Mouse (Mus musculus): ENCODE results near the gene Pabpc6. TPM values are rescaled to one million over a fixed set of nuclear protein-coding genes. Genes with fewer than 3 reads are reported as not detected.

The Pabpc6 gene
- polyA plus RNA-seq (2016; fragmentation: Nextera tagmentation; extraction: Ambion mirVana): not detected in 2 replicates

DNA sequence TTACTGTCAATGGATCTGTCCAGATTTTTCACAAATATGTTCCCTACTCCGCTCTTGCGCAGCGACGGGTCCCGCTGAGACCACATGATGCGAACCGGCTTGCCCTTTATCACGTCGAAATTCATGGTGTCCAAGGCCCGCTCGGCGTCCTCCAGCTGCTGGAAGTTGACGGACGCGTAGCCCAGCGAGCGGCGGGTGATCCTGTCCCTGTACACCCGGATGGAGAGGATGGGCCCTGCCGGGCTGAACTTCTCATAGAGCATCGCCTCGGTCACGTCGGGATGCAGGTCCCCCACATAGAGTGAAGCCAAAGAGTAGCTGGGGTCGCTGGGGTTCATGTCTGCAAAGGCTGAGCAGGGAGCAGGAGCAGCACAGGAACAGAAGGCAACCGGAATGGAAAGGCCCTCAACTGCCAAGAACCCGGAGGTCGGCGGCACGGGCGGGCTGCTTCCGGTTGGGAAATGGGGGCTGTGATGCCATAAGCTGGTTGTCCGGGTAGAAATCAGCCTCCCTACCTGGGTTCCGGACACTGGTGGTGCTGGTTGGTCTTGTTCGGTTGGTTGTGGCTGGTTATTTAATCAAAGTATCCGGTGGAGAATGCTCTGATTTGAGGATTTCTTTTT, at the start of gene Pabpc6:
Gene Pabpc6 (minus strand): TSS at position 435 of the 623 bp plus-strand sequence.
- Histone ChIP-seq H3K4me2 (replicated peaks) (no peak within 1 kb of the TSS), H3K9ac (no peak within 1 kb of the TSS), H3K36me3 (no peaks in the 10 kb centered on the region), H3K9me3 (peaks cover 4% of the 10 kb centered on the region; the same call in 1 of the 2 replicates), H3K27ac (no peak within 1 kb of the TSS), H3K4me1 (no peaks in the 10 kb centered on the region), H3K4me3 (no peak within 1 kb of the TSS), H3K27me3 (replicated peaks) (no peaks in the 10 kb centered on the region)
- no peak for ATAC-seq (ENCODE audit: low FRiP score, low read depth)
- WGBS: 95% methylated on average over 36 of the region's 36 CpGs

GRCm38 (mm10) chr17:9710910-9711309, 41.4 kb upstream of the Pabpc6 start:
- Histone ChIP-seq H3K27ac (no peak overlapping the region), H3K4me1 (no peaks in the 10 kb centered on the region), H3K9ac (no peak overlapping the region), H3K36me3 (no peaks in the 10 kb centered on the region), H3K4me3 (no peak overlapping the region), H3K27me3 (replicated peaks) (no peaks in the 10 kb centered on the region), H3K4me2 (replicated peaks) (no peak overlapping the region), H3K9me3 (no peaks in the 10 kb centered on the region)
- WGBS: 88% methylated on average over 6 of the region's 6 CpGs
- ATAC-seq (ENCODE audit: low FRiP score, low read depth): no peak

DNA sequence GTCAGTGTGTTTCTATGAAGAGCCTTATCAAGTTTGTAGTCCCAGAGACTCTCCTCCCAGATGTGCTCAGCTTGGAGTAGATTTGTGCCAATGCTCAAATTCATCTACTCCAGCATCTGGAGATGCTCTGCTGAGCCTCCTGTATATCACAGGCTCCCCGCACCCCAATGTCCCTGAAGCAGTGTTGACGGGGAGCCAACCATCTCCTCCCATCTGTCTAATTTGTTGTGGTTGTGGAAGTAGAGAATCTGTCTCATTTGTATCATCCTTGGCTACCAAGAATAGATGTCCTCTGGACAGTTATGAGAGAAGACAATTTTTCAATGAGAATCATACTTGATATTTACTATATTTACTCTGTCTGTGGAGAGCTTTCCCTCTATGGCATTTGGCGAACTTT, 39.4 kb upstream of the Pabpc6 start:
- H3K4me2 ChIP-seq (replicated peaks): no peak overlapping the region
- H3K4me3 ChIP-seq: no peak overlapping the region
- no peak for ATAC-seq (ENCODE audit: low FRiP score, low read depth)
- H3K4me1 ChIP-seq: no peaks in the 10 kb centered on the region
- no peaks in the 10 kb centered on the region for H3K27me3 ChIP-seq (replicated peaks)
- H3K36me3 ChIP-seq: no peaks in the 10 kb centered on the region
- no peak overlapping the region for H3K9ac ChIP-seq
- 93% methylated on average over 3 of the region's 3 CpGs for WGBS
- no peaks in the 10 kb centered on the region for H3K9me3 ChIP-seq
- H3K27ac ChIP-seq: no peak overlapping the region

DNA sequence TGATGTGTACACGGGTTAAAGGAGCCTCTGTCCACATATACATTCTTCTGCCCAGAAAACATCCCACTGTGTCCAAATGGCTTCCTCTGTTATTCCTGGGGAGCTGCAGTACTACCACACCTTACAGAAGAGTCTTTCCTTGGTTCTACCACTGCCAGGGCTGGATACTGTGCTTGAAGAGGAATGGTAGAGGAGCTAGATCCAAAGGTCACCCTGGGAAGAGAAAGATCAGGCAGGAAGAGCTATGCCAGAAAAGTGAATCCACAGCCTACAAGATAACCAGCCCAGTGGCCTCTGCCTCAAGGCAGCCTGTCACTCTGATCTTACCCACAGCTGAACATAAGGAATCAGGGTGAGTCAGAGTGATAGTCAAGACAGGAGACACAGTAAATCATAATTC, 37.8 kb upstream of the Pabpc6 start:
- Histone ChIP-seq H3K27ac (no peak overlapping the region), H3K9ac (no peak overlapping the region), H3K36me3 (no peaks in the 10 kb centered on the region), H3K9me3 (no peaks in the 10 kb centered on the region), H3K4me1 (no peaks in the 10 kb centered on the region), H3K27me3 (replicated peaks) (no peaks in the 10 kb centered on the region), H3K4me2 (replicated peaks) (no peak overlapping the region), H3K4me3 (no peak overlapping the region)
- ATAC-seq (ENCODE audit: low FRiP score, low read depth): no peak
- 96% methylated on average over 1 of the region's 1 CpGs for WGBS

DNA sequence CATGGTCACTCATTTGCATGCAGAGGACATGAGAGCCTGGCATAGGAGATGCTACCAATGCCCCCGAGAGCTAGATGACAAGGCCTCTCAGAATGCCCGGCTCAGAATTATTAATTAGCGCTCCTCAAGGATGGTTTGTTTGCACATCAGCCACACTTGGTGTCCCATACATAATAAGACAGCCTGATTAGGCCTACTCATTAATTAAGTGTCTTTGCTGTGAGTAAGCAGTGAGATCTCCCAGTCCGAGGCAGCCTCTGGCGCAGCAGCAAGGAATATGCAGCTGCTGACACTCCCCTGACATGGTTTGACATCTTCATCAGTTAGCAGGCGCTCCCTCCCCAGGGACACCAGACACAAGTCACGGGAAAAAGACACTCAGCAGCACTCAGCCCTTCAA, 28.2 kb upstream of the Pabpc6 start:
- Histone ChIP-seq H3K4me1 (no peaks in the 10 kb centered on the region), H3K27me3 (replicated peaks) (no peaks in the 10 kb centered on the region), H3K9ac (no peak overlapping the region), H3K4me3 (no peak overlapping the region), H3K27ac (no peak overlapping the region), H3K36me3 (no peaks in the 10 kb centered on the region), H3K9me3 (no peaks in the 10 kb centered on the region; the same call in 1 of the 2 replicates), H3K4me2 (replicated peaks) (no peak overlapping the region)
- ATAC-seq (ENCODE audit: low FRiP score, low read depth): no peak
- 64% methylated on average over 7 of the region's 7 CpGs for WGBS

GRCm38 (mm10) chr17:9691251-9691650, 21.7 kb upstream of the Pabpc6 start:
- Histone ChIP-seq H3K4me2 (replicated peaks) (no peak overlapping the region), H3K27ac (no peak overlapping the region), H3K9ac (no peak overlapping the region), H3K4me3 (no peak overlapping the region), H3K9me3 (no peaks in the 10 kb centered on the region), H3K4me1 (no peaks in the 10 kb centered on the region), H3K36me3 (no peaks in the 10 kb centered on the region), H3K27me3 (replicated peaks) (no peaks in the 10 kb centered on the region)
- 80% methylated on average over 4 of the region's 4 CpGs for WGBS
- no peak for ATAC-seq (ENCODE audit: low FRiP score, low read depth)

DNA sequence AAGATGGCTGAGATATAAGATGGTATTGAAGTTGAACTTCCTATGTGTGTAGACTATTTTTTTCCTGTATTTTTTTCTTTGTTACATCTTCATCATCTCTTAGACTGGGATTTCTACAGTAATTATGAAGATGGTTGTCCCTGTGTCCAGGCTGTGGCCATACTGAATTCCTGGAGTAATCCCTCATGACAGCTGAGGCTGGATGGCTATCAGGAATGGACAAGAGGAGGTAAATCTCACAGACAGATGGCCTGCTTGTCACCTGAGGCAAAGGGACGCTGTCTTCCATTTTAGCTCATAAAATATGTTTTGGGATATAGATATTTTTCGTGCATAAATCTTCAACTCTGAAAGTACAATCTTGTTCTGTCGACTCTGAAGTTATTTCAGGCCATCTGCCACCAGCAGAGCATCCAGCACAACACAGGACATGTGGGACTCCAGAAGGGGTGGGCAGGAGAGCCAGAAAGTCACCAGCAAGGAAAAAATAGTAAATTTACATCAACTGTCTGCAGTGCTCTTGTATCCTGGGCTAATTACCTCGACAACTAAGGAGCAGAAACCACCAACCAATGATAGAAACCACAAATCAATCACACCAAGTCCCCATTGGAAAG, 14.1 kb upstream of the Pabpc6 start:
- ATAC-seq (ENCODE audit: low FRiP score, low read depth): no peak
- 75% methylated on average over 4 of the region's 4 CpGs for WGBS
- H3K4me3 ChIP-seq: no peak overlapping the region
- H3K36me3 ChIP-seq: no peaks in the 10 kb centered on the region
- no peaks in the 10 kb centered on the region for H3K9me3 ChIP-seq
- H3K27me3 ChIP-seq (replicated peaks): no peaks in the 10 kb centered on the region
- H3K9ac ChIP-seq: no peak overlapping the region
- H3K4me1 ChIP-seq: peaks cover 5% of the 10 kb centered on the region; the same call in 1 of the 2 replicates
- H3K4me2 ChIP-seq (replicated peaks): no peak overlapping the region
- H3K27ac ChIP-seq: no peak overlapping the region

DNA sequence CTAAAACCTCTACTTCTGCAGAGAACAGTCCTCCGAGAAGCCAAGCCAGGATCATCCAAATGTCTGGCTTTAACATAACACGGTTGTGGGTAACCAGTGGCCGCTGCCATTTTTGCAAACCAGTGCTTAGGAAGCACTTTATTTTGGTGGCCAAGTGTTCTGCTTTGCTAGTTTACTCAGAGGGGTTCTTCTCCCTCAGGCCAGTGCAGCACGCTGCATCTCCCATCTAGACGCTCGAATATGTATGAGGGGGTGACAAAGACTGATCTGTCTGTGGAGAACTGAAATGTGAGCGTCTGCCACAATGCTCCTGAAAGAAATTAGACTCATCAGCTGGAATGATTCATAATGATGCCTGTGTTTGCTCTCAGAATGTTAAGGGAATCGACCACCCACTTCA, 11.2 kb upstream of the Pabpc6 start:
- ATAC-seq (ENCODE audit: low FRiP score, low read depth): no peak; the same call in 1 of the 2 replicates
- H3K27me3 ChIP-seq (replicated peaks): no peaks in the 10 kb centered on the region
- H3K4me1 ChIP-seq: peaks cover 5% of the 10 kb centered on the region; the same call in 1 of the 2 replicates
- H3K9me3 ChIP-seq: no peaks in the 10 kb centered on the region
- H3K36me3 ChIP-seq: no peaks in the 10 kb centered on the region
- 36% methylated on average over 8 of the region's 8 CpGs for WGBS
- H3K4me2 ChIP-seq (replicated peaks): no peak overlapping the region
- H3K4me3 ChIP-seq: no peak overlapping the region
- no peak overlapping the region for H3K9ac ChIP-seq
- H3K27ac ChIP-seq: no peak overlapping the region

- no peak for ATAC-seq (ENCODE audit: low FRiP score, low read depth)
- no peak overlapping the region for H3K4me2 ChIP-seq (replicated peaks)
- H3K4me1 ChIP-seq: 0 out of 2 replicates have a peak, but pooled peaks cover 2% of the 10 kb centered on the region
- H3K9ac ChIP-seq: no peak overlapping the region
- no peaks in the 10 kb centered on the region for H3K36me3 ChIP-seq
- H3K27me3 ChIP-seq (replicated peaks): no peaks in the 10 kb centered on the region
- no peaks in the 10 kb centered on the region for H3K9me3 ChIP-seq
- no peak overlapping the region for H3K4me3 ChIP-seq
- H3K27ac ChIP-seq: no peak overlapping the region
- WGBS: 70% methylated on average over 6 of the region's 6 CpGs
These were observed 5.8 kb upstream of the Pabpc6 start for GRCm38 (mm10) chr17:9675175-9675789.

DNA sequence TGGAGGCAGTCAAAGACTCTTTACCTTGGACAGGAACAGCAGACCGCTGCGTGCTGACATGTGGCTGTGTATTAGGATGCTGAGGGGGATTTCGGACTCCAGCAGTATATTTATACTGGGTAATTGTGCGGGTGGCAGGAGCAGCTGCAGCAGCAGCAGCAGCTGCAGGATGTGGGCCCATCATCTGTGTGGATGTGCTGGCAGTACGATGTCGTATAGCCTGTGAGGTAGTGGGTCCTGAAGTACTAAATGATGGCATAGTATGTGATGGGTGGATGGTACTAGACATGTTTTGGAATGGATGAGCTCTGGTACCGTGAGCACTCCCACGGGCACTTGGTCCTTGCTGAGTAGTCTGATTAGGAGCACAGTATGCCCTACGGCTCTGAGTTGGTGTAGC, 1.6 kb downstream of the Pabpc6 start:
- Histone ChIP-seq H3K9ac (no peak overlapping the region), H3K4me2 (replicated peaks) (no peak overlapping the region), H3K4me1 (no peaks in the 10 kb centered on the region), H3K27ac (no peak overlapping the region), H3K4me3 (no peak overlapping the region), H3K9me3 (peaks cover 4% of the 10 kb centered on the region; the same call in 1 of the 2 replicates), H3K36me3 (no peaks in the 10 kb centered on the region), H3K27me3 (replicated peaks) (no peaks in the 10 kb centered on the region)
- no peak for ATAC-seq (ENCODE audit: low FRiP score, low read depth)
- 90% methylated on average over 9 of the region's 9 CpGs for WGBS

DNA sequence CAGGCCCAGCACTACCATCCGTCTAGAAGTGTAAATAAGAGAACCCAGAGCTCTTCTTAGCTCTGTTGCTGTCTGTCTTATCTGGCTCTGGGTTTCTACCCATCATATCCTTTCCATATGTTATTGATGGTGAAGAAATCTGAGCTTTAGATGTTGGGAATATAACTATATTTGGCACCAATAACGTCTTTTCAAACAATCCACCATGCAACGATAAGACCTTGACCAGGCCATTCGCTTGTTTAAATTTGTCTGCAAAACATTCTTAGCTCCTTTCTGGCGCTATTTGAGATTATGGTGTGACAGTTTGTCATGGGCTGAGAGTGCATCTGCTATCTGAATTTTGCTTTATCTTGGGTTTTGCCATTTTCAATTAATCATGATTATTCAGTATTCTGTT, 10.9 kb downstream of the Pabpc6 start:
- Histone ChIP-seq H3K4me3 (no peak overlapping the region), H3K27me3 (replicated peaks) (no peaks in the 10 kb centered on the region), H3K9ac (no peak overlapping the region), H3K27ac (no peak overlapping the region), H3K36me3 (no peaks in the 10 kb centered on the region), H3K9me3 (no peaks in the 10 kb centered on the region), H3K4me2 (replicated peaks) (no peak overlapping the region), H3K4me1 (no peaks in the 10 kb centered on the region)
- WGBS: 89% methylated on average over 5 of the region's 5 CpGs
- no peak for ATAC-seq (ENCODE audit: low FRiP score, low read depth)

DNA sequence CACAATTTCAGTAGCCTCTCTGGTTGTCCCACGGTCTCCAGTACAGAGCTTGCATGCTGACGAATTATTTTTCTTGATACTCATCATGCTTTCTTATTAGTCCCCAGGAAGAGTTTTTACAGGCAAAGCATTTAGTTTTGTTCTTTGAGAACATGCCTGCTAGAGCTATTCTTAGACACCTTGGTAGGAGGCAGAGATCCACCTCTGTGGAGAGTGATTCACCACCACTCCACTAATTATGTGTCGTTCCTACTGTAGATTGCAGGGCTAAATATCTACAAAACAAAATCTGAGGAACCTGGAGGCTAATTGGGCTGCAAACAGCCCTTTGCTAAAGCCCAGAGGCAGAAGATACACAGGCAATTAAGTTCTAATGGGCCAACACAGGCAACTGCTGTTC, 15.4 kb downstream of the Pabpc6 start:
- 84% methylated on average over 3 of the region's 3 CpGs for whole genome bisulfite sequencing
- H3K27me3 ChIP-seq (replicated peaks): no peaks in the 10 kb centered on the region

More for the DNA sequence above, 15.4 kb downstream of the Pabpc6 start:
- H3K9me3 ChIP-seq: no peaks in the 10 kb centered on the region
- no peak overlapping the region for H3K27ac ChIP-seq
- no peak overlapping the region for H3K4me2 ChIP-seq (replicated peaks)
- H3K4me1 ChIP-seq: no peaks in the 10 kb centered on the region
- no peak overlapping the region for H3K9ac ChIP-seq
- no peaks in the 10 kb centered on the region for H3K36me3 ChIP-seq
- H3K4me3 ChIP-seq: no peak overlapping the region
- no peak for ATAC-seq (ENCODE audit: low FRiP score, low read depth)

Data from neural tube, embryonic 12.5 days (tissue).